Mouse (Mus musculus) MEL (cell line): Measurements from ENCODE around the gene Ephx4. TPM values are rescaled to one million over a fixed set of nuclear protein-coding genes. Genes with fewer than 3 reads are reported as not detected.

ENCODE experiments used
- DNase-seq: peaks from one replicate; pipeline ENCODE4 v3.0.0; 2011; ENCODE audit warnings: low read depth, low spot score
- H3K27ac ChIP-seq: 2 replicates; pipeline ENCODE4 v1.5.1; 2012; ENCODE audit warnings: low read depth, mild to moderate bottlenecking, control low read depth, low read length, moderate library complexity; ENCODE audit not compliant: control insufficient read depth
- H3K27me3 ChIP-seq, 2 experiments: fragments of 150-350 bp in 1 of 2; sonication (generic) in 1 of 2; 2 replicates each; pipeline ENCODE4 v1.6.1; 2012; ENCODE audit warnings: low read length in 2 of 2, mild to moderate bottlenecking in 2 of 2, improper control_type of control experiment in 1 of 2, moderate library complexity in 1 of 2; ENCODE audit not compliant: insufficient read depth in 2 of 2, control insufficient read depth in 1 of 2
- H3K36me3 ChIP-seq, 2 experiments: 2 replicates each; pipeline ENCODE4 v1.6.1; 2012 to 2014; ENCODE audit warnings: low read length in 2 of 2, improper control_type of control experiment in 1 of 2, inconsistent platforms in 1 of 2, mild to moderate bottlenecking in 1 of 2; ENCODE audit not compliant: insufficient read depth in 2 of 2, control insufficient read depth in 1 of 2
- H3K4me1 ChIP-seq, 2 experiments: fragments of 150-350 bp in 1 of 2; sonication (generic) in 1 of 2; 2 replicates each; pipeline ENCODE4 v1.6.1; 2012; ENCODE audit warnings: low read length in 2 of 2, improper control_type of control experiment in 1 of 2, mild to moderate bottlenecking in 1 of 2; ENCODE audit not compliant: insufficient read depth in 2 of 2, control insufficient read depth in 1 of 2
- H3K4me3 ChIP-seq, 2 experiments: fragments of 150-350 bp in 1 of 2; sonication (generic) in 1 of 2; 2 replicates each; pipeline ENCODE4 v1.5.1; 2012; ENCODE audit warnings: low read depth in 2 of 2, low read length in 2 of 2, mild to moderate bottlenecking in 2 of 2, moderate library complexity in 2 of 2, control low read depth in 1 of 2, improper control_type of control experiment in 1 of 2; ENCODE audit not compliant: control insufficient read depth in 1 of 2, insufficient read depth in 1 of 2
- H3K79me2 ChIP-seq: 2 replicates; pipeline ENCODE4 v1.6.1; 2012; ENCODE audit warnings: mild to moderate bottlenecking, low read length, moderate library complexity; ENCODE audit not compliant: control insufficient read depth, poor library complexity, insufficient read depth
- H3K9ac ChIP-seq: 2 replicates; pipeline ENCODE4 v1.6.1; 2012; ENCODE audit warnings: low read depth, mild to moderate bottlenecking, control low read depth, low read length, moderate library complexity; ENCODE audit not compliant: control insufficient read depth, poor library complexity, severe bottlenecking
- H3K9me3 ChIP-seq: fragments of 150-350 bp; sonication (generic); replicated peaks from 2 replicates; pipeline ENCODE4 v1.6.1; 2012; ENCODE audit warnings: mild to moderate bottlenecking, low read length, improper control_type of control experiment, moderate library complexity; ENCODE audit not compliant: insufficient read depth
- BHLHE40 ChIP-seq: IDR thresholded peaks from 2 replicates; pipeline ENCODE4 v1.6.1; 2012; ENCODE audit warnings: low read depth, mild to moderate bottlenecking, inconsistent platforms, low read length, improper control_type of control experiment, borderline replicate concordance
- CHD2 ChIP-seq: IDR thresholded peaks from 2 replicates; pipeline ENCODE4 v1.6.1; 2011; ENCODE audit warnings: low read length, improper control_type of control experiment
- EP300 ChIP-seq, 2 experiments: IDR thresholded peaks; 2 replicates each; pipeline ENCODE4 v1.6.1; 2011; ENCODE audit warnings: improper control_type of control experiment in 2 of 2, low read length in 2 of 2, low read depth in 1 of 2, mild to moderate bottlenecking in 1 of 2
- ETS1 ChIP-seq: IDR thresholded peaks from 2 replicates; pipeline ENCODE4 v1.6.1; 2012; ENCODE audit warnings: low read depth, mild to moderate bottlenecking, inconsistent platforms, low read length, improper control_type of control experiment, moderate library complexity
- GABPA ChIP-seq: IDR thresholded peaks from 2 replicates; pipeline ENCODE4 v1.6.1; 2012; ENCODE audit warnings: low read depth, mild to moderate bottlenecking, inconsistent platforms, low read length, improper control_type of control experiment, moderate library complexity
- GATA1 ChIP-seq: IDR thresholded peaks from 2 replicates; pipeline ENCODE4 v1.6.1; 2011; ENCODE audit warnings: low read depth, low read length, improper control_type of control experiment
- HCFC1 ChIP-seq: IDR thresholded peaks from 2 replicates; pipeline ENCODE4 v1.6.1; 2012; ENCODE audit warnings: low read depth, mild to moderate bottlenecking, inconsistent platforms, low read length, improper control_type of control experiment, moderate library complexity
- JUND ChIP-seq: IDR thresholded peaks from 2 replicates; pipeline ENCODE4 v1.6.1; 2011; ENCODE audit warnings: low read depth, mild to moderate bottlenecking, improper control_type of control experiment, low read length
- KAT2A ChIP-seq: conservative IDR thresholded peaks from 2 replicates; pipeline ENCODE4 v1.6.1; 2012; ENCODE audit warnings: low read depth, low read length, improper control_type of control experiment, inconsistent platforms
- MAFK ChIP-seq: IDR thresholded peaks from 2 replicates; pipeline ENCODE4 v1.6.1; 2011; ENCODE audit warnings: low read depth, mild to moderate bottlenecking, low read length, improper control_type of control experiment, borderline replicate concordance
- MAX ChIP-seq: IDR thresholded peaks from 2 replicates; pipeline ENCODE4 v1.6.1; 2011; ENCODE audit warnings: low read length, improper control_type of control experiment
- MXI1 ChIP-seq: IDR thresholded peaks from 2 replicates; pipeline ENCODE4 v1.6.1; 2011; ENCODE audit warnings: mild to moderate bottlenecking, low read depth, low read length, improper control_type of control experiment
- MYB ChIP-seq: IDR thresholded peaks from 2 replicates; pipeline ENCODE4 v1.6.1; 2011; ENCODE audit warnings: mild to moderate bottlenecking, low read depth, low read length, improper control_type of control experiment
- MYC ChIP-seq: IDR thresholded peaks from 2 replicates; pipeline ENCODE4 v1.6.1; 2011; ENCODE audit warnings: low read depth, mild to moderate bottlenecking, low read length, improper control_type of control experiment, moderate library complexity
- NELFE ChIP-seq: IDR thresholded peaks from 2 replicates; pipeline ENCODE4 v1.6.1; 2011; ENCODE audit warnings: low read depth, low read length, improper control_type of control experiment
- POLR2A ChIP-seq, 2 experiments: IDR thresholded peaks; 2 replicates each; pipeline ENCODE4 v1.6.1; 2011 to 2012; ENCODE audit warnings: low read length in 2 of 2, mild to moderate bottlenecking in 2 of 2, control low read depth in 1 of 2, improper control_type of control experiment in 1 of 2, low read depth in 1 of 2, moderate library complexity in 1 of 2; ENCODE audit not compliant: control insufficient read depth in 1 of 2, insufficient read depth in 1 of 2, poor library complexity in 1 of 2
- POLR2AphosphoS2 ChIP-seq: IDR thresholded peaks from 2 replicates; pipeline ENCODE4 v1.6.1; 2011; ENCODE audit warnings: low read length, improper control_type of control experiment
- RAD21 ChIP-seq: IDR thresholded peaks from 2 replicates; pipeline ENCODE4 v1.6.1; 2011; ENCODE audit warnings: mild to moderate bottlenecking, low read depth, low read length, improper control_type of control experiment
- RCOR1 ChIP-seq: IDR thresholded peaks from 2 replicates; pipeline ENCODE4 v1.6.1; 2012; ENCODE audit warnings: low read depth, mild to moderate bottlenecking, inconsistent platforms, low read length, improper control_type of control experiment
- SIN3A ChIP-seq: IDR thresholded peaks from 2 replicates; pipeline ENCODE4 v1.6.1; 2012; ENCODE audit warnings: low read length, improper control_type of control experiment, inconsistent platforms
- SMC3 ChIP-seq: IDR thresholded peaks from 2 replicates; pipeline ENCODE4 v1.6.1; 2011; ENCODE audit warnings: low read depth, low read length, improper control_type of control experiment
- TAL1 ChIP-seq: IDR thresholded peaks from 2 replicates; pipeline ENCODE4 v1.6.1; 2012; ENCODE audit warnings: mild to moderate bottlenecking, inconsistent platforms, low read length, moderate library complexity, mixed read lengths
- TCF12 ChIP-seq: IDR thresholded peaks from 2 replicates; pipeline ENCODE4 v1.6.1; 2014; ENCODE audit warnings: low read depth, mild to moderate bottlenecking, inconsistent platforms, low read length, improper control_type of control experiment, moderate library complexity
- UBTF ChIP-seq: IDR thresholded peaks from 2 replicates; pipeline ENCODE4 v1.6.1; 2012; ENCODE audit warnings: low read depth, mild to moderate bottlenecking, inconsistent platforms, low read length, improper control_type of control experiment, moderate library complexity, borderline replicate concordance; ENCODE audit not compliant: insufficient read depth
- USF1 ChIP-seq: IDR thresholded peaks from 2 replicates; pipeline ENCODE4 v1.6.1; 2014; ENCODE audit warnings: low read depth, mild to moderate bottlenecking, inconsistent platforms, low read length, improper control_type of control experiment, moderate library complexity
- USF2 ChIP-seq, 2 experiments: IDR thresholded peaks; 2 replicates each; pipeline ENCODE4 v1.6.1; 2011 to 2012; ENCODE audit warnings: improper control_type of control experiment in 2 of 2, low read length in 2 of 2, borderline replicate concordance in 1 of 2, inconsistent platforms in 1 of 2, low read depth in 1 of 2, mild to moderate bottlenecking in 1 of 2; ENCODE audit not compliant: insufficient read depth in 1 of 2
- ZKSCAN1 ChIP-seq: IDR thresholded peaks from 2 replicates; pipeline ENCODE4 v1.6.1; 2012; ENCODE audit warnings: low read depth, mild to moderate bottlenecking, inconsistent platforms, low read length, improper control_type of control experiment, moderate library complexity
- ZMIZ1 ChIP-seq: IDR thresholded peaks from 2 replicates; pipeline ENCODE4 v1.6.1; 2012; ENCODE audit warnings: low read depth, mild to moderate bottlenecking, inconsistent platforms, low read length, improper control_type of control experiment, moderate library complexity
- ZNF384 ChIP-seq: IDR thresholded peaks from 2 replicates; pipeline ENCODE4 v1.6.1; 2012; ENCODE audit warnings: low read depth, mild to moderate bottlenecking, inconsistent platforms, low read length, improper control_type of control experiment
- polyA plus RNA-seq, 2 experiments: library from polyadenylated mRNA; stranded (reverse) in 1 of 2; unstranded in 1 of 2; fragments of >175 nt in 1 of 2; fragments of >200 nt in 1 of 2; gene quantifications; 2 replicates each; pipeline versions ENCODE4 v1.2.1 to v1.2.4; 2012; ENCODE audit warnings: low replicate concordance in 2 of 2, low read depth in 1 of 2; ENCODE audit not compliant: insufficient read length in 2 of 2, insufficient read depth in 1 of 2, missing spikeins in 1 of 2
- total RNA-seq: library from RNA; depleted of rRNA; stranded (reverse); fragments of 300-350 nt; gene quantifications from 2 replicates; pipeline ENCODE4 v1.2.3, GENCODE M21; 2012

Gene Ephx4
- total and polyA plus RNA-seq, 3 experiments: 0.39 to 1.4 TPM; not detected in 1

DNA sequence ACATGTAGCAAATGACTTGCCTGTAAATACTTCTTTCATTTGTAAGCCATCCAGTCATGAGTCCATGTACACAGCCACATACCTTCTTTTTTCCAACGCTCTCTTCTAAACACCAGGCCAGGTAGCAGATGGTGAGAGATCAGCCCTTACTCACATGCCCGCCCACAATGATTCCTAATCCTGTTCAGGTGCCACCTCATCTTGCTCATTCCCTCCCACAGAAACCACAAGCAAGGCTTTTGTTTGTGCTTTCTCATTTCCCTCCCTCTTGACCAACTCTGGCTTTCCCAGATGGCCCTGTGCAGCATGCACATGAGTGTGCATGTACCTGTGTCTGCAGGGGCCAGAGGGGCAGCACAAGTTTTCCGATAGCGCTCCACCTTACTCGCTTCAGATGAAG is 47.8 kb downstream of the Ephx4 start:
- no peak for TF ChIP-seq USF1
- TF ChIP-seq POLR2AphosphoS2: no peak
- no peak for TF ChIP-seq RCOR1
- no peak for TF ChIP-seq TCF12
- TF ChIP-seq NELFE: no peak
- TF ChIP-seq EP300 (IDR thresholded peaks at IDR 0.05; ENCODE audit: low read depth in 1 of 2, low read length in 2 of 2): no peak
- TF ChIP-seq SIN3A: no peak
- TF ChIP-seq ZKSCAN1: no peak
- TF ChIP-seq CHD2: no peak
- TF ChIP-seq RAD21: no peak
- TF ChIP-seq JUND: no peak
- no peak for TF ChIP-seq MAX
- no peak for TF ChIP-seq ETS1
- TF ChIP-seq GATA1: no peak
- no peak for TF ChIP-seq MYC
- no peak for TF ChIP-seq MYB
- TF ChIP-seq UBTF: no peak
- TF ChIP-seq ZNF384: no peak
- no peak for TF ChIP-seq GABPA
- TF ChIP-seq ZMIZ1: no peak
- H3K4me1 ChIP-seq: peaks cover 0 to 2% of the 10 kb centered on the region in 2 experiments; a peak in 1 of 4 replicates
- H3K27ac ChIP-seq: no peak overlapping the region
- no peaks in the 10 kb centered on the region for H3K36me3 ChIP-seq
- no peak overlapping the region for H3K9ac ChIP-seq
- H3K9me3 ChIP-seq: no peaks in the 10 kb centered on the region
- no peaks in the 10 kb centered on the region for H3K79me2 ChIP-seq
- H3K27me3 ChIP-seq: no peaks in the 10 kb centered on the region
- H3K4me3 ChIP-seq: no peak overlapping the region
- DNase-seq: no peak

GRCm38 (mm10) chr5:107462147-107463076 is 59.9 kb downstream of the Ephx4 start:
- Histone ChIP-seq H3K9me3 (no peaks in the 10 kb centered on the region), H3K79me2 (no peaks in the 10 kb centered on the region), H3K4me3 (peak overlapping the region in 1 of 2 experiments; percentile 35; a peak in 1 of 4 replicates), H3K36me3 (peaks cover 0 to 14% of the 10 kb centered on the region in 2 experiments; a peak in 2 of 4 replicates), H3K9ac (no peak overlapping the region), H3K27me3 (no peaks in the 10 kb centered on the region), H3K4me1 (peaks cover 7 to 13% of the 10 kb centered on the region in 2 experiments; a peak in 3 of 4 replicates), H3K27ac (peak overlapping the region; percentile 21; the same call in 1 of the 2 replicates)
- peak; percentile 76 for DNase-seq
- no peak for TF ChIP-seq UBTF
- TF ChIP-seq ZKSCAN1: no peak
- TF ChIP-seq POLR2A (IDR thresholded peaks at IDR 0.05; ENCODE audit: control insufficient read depth in 1 of 2, insufficient read depth in 1 of 2, low read depth in 1 of 2, low read length in 2 of 2, poor library complexity in 1 of 2): no peak
- TF ChIP-seq TAL1: peak; percentile 43; the same call in 1 of the 2 replicates
- TF ChIP-seq MXI1: 0 out of 2 replicates have a peak, but pooled peaks have one; percentile 10
- TF ChIP-seq GABPA: no peak
- TF ChIP-seq ETS1: 0 out of 2 replicates have a peak, but pooled peaks have one; percentile 56
- peak; percentile 51; the same call in 1 of the 2 replicates for TF ChIP-seq MAFK
- no peak for TF ChIP-seq JUND
- TF ChIP-seq HCFC1: no peak
- peak; percentile 75 for TF ChIP-seq RCOR1
- no peak for TF ChIP-seq KAT2A
- no peak for TF ChIP-seq USF2 (IDR thresholded peaks at IDR 0.05; ENCODE audit: borderline replicate concordance in 1 of 2, insufficient read depth in 1 of 2, low read depth in 1 of 2, low read length in 2 of 2)
- no peak for TF ChIP-seq BHLHE40
- TF ChIP-seq MYC: no peak
- TF ChIP-seq MYB: no peak
- TF ChIP-seq GATA1: peak; percentile 90
- no peak for TF ChIP-seq SMC3
- TF ChIP-seq ZMIZ1: no peak
